Mouse (Mus musculus) heart, adult 8-10 months (tissue): ENCODE data around the gene Nmur2. TPM values are rescaled to one million over a fixed set of nuclear protein-coding genes. Genes with fewer than 3 reads are reported as not detected.

Experiments
- DNase-seq: peaks from one replicate; pipeline ENCODE4 v3.0.0; 2022; ENCODE audit warnings: low spot score
- total RNA-seq, 4 experiments: library from RNA; stranded (reverse); gene quantifications; 2 replicates each; pipeline ENCODE4 v1.2.4; 2022

The Nmur2 gene
- not detected for total RNA-seq

GRCm38 (mm10) chr11:56040917-56041316 lies at the start of gene Nmur2:
TSS of gene Nmur2 (minus strand) at chr11:56041010.
- no peak for DNase-seq

- no peak for DNase-seq
These were observed 48.4 kb upstream of the Nmur2 start for GRCm38 (mm10) chr11:56089127-56089689.

GRCm38 (mm10) chr11:56072131-56072530 lies 31.3 kb upstream of the Nmur2 start:
- DNase-seq, result no peak

- DNase-seq, result no peak
These were observed 28.8 kb upstream of the Nmur2 start for GRCm38 (mm10) chr11:56069658-56070057.

GRCm38 (mm10) chr11:56065147-56065546 lies 24.3 kb upstream of the Nmur2 start:
- DNase-seq, result no peak

- no peak for DNase-seq
These were observed 23.8 kb upstream of the Nmur2 start for GRCm38 (mm10) chr11:56064575-56064974.

GRCm38 (mm10) chr11:56059236-56059635 lies 18.4 kb upstream of the Nmur2 start:
- no peak for DNase-seq

- no peak for DNase-seq
These were observed 13.6 kb upstream of the Nmur2 start for GRCm38 (mm10) chr11:56054439-56054838.

- DNase-seq, result no peak
These were observed 14.0 kb downstream of the Nmur2 start for GRCm38 (mm10) chr11:56026854-56027253.

- DNase-seq, result peak; percentile 22
These were observed 14.9 kb downstream of the Nmur2 start for GRCm38 (mm10) chr11:56025746-56026570.

- DNase-seq, result no peak
These were observed 27.2 kb downstream of the Nmur2 start for GRCm38 (mm10) chr11:56013510-56014057.

- no peak for DNase-seq
These were observed 28.4 kb downstream of the Nmur2 start for GRCm38 (mm10) chr11:56012396-56012795.

- no peak for DNase-seq
These were observed 32.5 kb downstream of the Nmur2 start for GRCm38 (mm10) chr11:56008277-56008676.

- no peak for DNase-seq
These were observed 48.0 kb downstream of the Nmur2 start for GRCm38 (mm10) chr11:55992799-55993198.

- DNase-seq, result no peak
These were observed 48.7 kb downstream of the Nmur2 start for GRCm38 (mm10) chr11:55992148-55992547.

- no peak for DNase-seq
These were observed 49.2 kb downstream of the Nmur2 start for GRCm38 (mm10) chr11:55991505-55992066.

GRCm38 (mm10) chr11:55984643-55985042 lies 56.2 kb downstream of the Nmur2 start:
- no peak for DNase-seq

GRCm38 (mm10) chr11:55981656-55982055 lies 59.2 kb downstream of the Nmur2 start:
- no peak for DNase-seq

GRCm38 (mm10) chr11:55978146-55978545 lies 62.7 kb downstream of the Nmur2 start:
- no peak for DNase-seq
